Mouse (Mus musculus): ENCODE measurements at regions not wholly inside any gene's neighbourhood (a gene's known extent, or its start where the extent isn't known, plus 50 kb on each side); places are given as distances from the start of the nearest gene placed in this dataset.

GRCm38 (mm10) chr2:107869304-107869958, 579.0 kb downstream of the Kcna4 start:
- no peaks in the 10 kb centered on the region for H3K4me1 ChIP-seq (ENCODE audit: control insufficient read depth, insufficient read depth, low read length)
- no peak overlapping the region for H3K27ac ChIP-seq
- H3K4me3 ChIP-seq: no peak overlapping the region
- H3K9ac ChIP-seq (ENCODE audit: low read depth, low read length): no peak overlapping the region
- H3K36me3 ChIP-seq (ENCODE audit: control insufficient read depth, insufficient read depth, low read length): no peaks in the 10 kb centered on the region
- no peak for DNase-seq
- 36% methylated on average over 3 of the region's 3 CpGs for WGBS
- TF ChIP-seq CTCF (IDR thresholded peaks at IDR 0.05) (peak; percentile 79), EP300 (IDR thresholded peaks at IDR 0.05; ENCODE audit: insufficient read depth, low read depth, low read length) (no peak)
- no peaks in the 10 kb centered on the region for H3K27me3 ChIP-seq (ENCODE audit: control insufficient read depth, insufficient read depth, low read length)
- H3K79me2 ChIP-seq (replicated peaks; ENCODE audit: control insufficient read depth, insufficient read depth, low read length): no peaks in the 10 kb centered on the region
- intact Hi-C loops (cut with DNase I): loop anchor here (2.0 to 5.0 kb wide), 3 partner anchors 692 to 887 kb away; no protein-coding TSS in a partner anchor

- no peaks in the 10 kb centered on the region for H3K79me2 ChIP-seq (replicated peaks; ENCODE audit: control insufficient read depth, insufficient read depth, low read length)
- H3K36me3 ChIP-seq (ENCODE audit: control insufficient read depth, insufficient read depth, low read length): no peaks in the 10 kb centered on the region
- H3K27me3 ChIP-seq (ENCODE audit: control insufficient read depth, insufficient read depth, low read length): no peaks in the 10 kb centered on the region
- DNase-seq: no peak
- no peak overlapping the region for H3K4me3 ChIP-seq
- no peaks in the 10 kb centered on the region for H3K4me1 ChIP-seq (ENCODE audit: control insufficient read depth, insufficient read depth, low read length)
- no peak overlapping the region for H3K27ac ChIP-seq
- peak; percentile 67 for TF ChIP-seq CTCF (IDR thresholded peaks at IDR 0.05)
- no peak for TF ChIP-seq EP300 (IDR thresholded peaks at IDR 0.05; ENCODE audit: insufficient read depth, low read depth, low read length)
- WGBS: 26% methylated on average over 2 of the region's 2 CpGs
- intact Hi-C loops (cut with DNase I): loop anchor here (10.0 kb wide), 1 partner anchor 1525 kb away; no protein-coding TSS in a partner anchor
- no peak overlapping the region for H3K9ac ChIP-seq (ENCODE audit: low read depth, low read length)
Observed at GRCm38 (mm10) chr2:107879663-107880062, 589.2 kb downstream of the Kcna4 start.

GRCm38 (mm10) chr2:107886063-107886762, 595.8 kb downstream of the Kcna4 start:
- WGBS: 77% methylated on average over 3 of the region's 3 CpGs

GRCm38 (mm10) chr2:107888245-107888644, 597.8 kb downstream of the Kcna4 start:
- no peak overlapping the region for H3K9ac ChIP-seq (ENCODE audit: low read depth, low read length)
- intact Hi-C loops (cut with DNase I): no loop called here

More at GRCm38 (mm10) chr2:107886063-107886762, 595.8 kb downstream of the Kcna4 start:
- H3K4me1 ChIP-seq (ENCODE audit: control insufficient read depth, insufficient read depth, low read length): no peaks in the 10 kb centered on the region
- H3K79me2 ChIP-seq (replicated peaks; ENCODE audit: control insufficient read depth, insufficient read depth, low read length): no peaks in the 10 kb centered on the region
- H3K9ac ChIP-seq (ENCODE audit: low read depth, low read length): no peak overlapping the region
- no peaks in the 10 kb centered on the region for H3K27me3 ChIP-seq (ENCODE audit: control insufficient read depth, insufficient read depth, low read length)
- H3K36me3 ChIP-seq (ENCODE audit: control insufficient read depth, insufficient read depth, low read length): no peaks in the 10 kb centered on the region
- no peak for DNase-seq
- TF ChIP-seq CTCF (IDR thresholded peaks at IDR 0.05) (peak; percentile 51), EP300 (IDR thresholded peaks at IDR 0.05; ENCODE audit: insufficient read depth, low read depth, low read length) (no peak)
- no peak overlapping the region for H3K4me3 ChIP-seq
- intact Hi-C loops (cut with DNase I): no loop called here
- H3K27ac ChIP-seq: no peak overlapping the region

GRCm38 (mm10) chr2:107925116-107925515, 634.7 kb downstream of the Kcna4 start:
- no peak for DNase-seq
- WGBS: 85% methylated on average over 2 of the region's 2 CpGs
- H3K27me3 ChIP-seq (ENCODE audit: control insufficient read depth, insufficient read depth, low read length): no peaks in the 10 kb centered on the region
- no peak overlapping the region for H3K9ac ChIP-seq (ENCODE audit: low read depth, low read length)
- no peak overlapping the region for H3K4me3 ChIP-seq
- intact Hi-C loops (cut with DNase I): no loop called here
- no peaks in the 10 kb centered on the region for H3K79me2 ChIP-seq (replicated peaks; ENCODE audit: control insufficient read depth, insufficient read depth, low read length)
- TF ChIP-seq POLR2A (IDR thresholded peaks at IDR 0.05; ENCODE audit: insufficient read depth, low read depth, low read length): no peak
- TF ChIP-seq CTCF (IDR thresholded peaks at IDR 0.05): no peak
- no peaks in the 10 kb centered on the region for H3K4me1 ChIP-seq (ENCODE audit: control insufficient read depth, insufficient read depth, low read length)
- H3K36me3 ChIP-seq (ENCODE audit: control insufficient read depth, insufficient read depth, low read length): no peaks in the 10 kb centered on the region
- no peak overlapping the region for H3K27ac ChIP-seq

More at GRCm38 (mm10) chr2:107888245-107888644, 597.8 kb downstream of the Kcna4 start:
- DNase-seq: no peak
- no peaks in the 10 kb centered on the region for H3K4me1 ChIP-seq (ENCODE audit: control insufficient read depth, insufficient read depth, low read length)
- H3K27me3 ChIP-seq (ENCODE audit: control insufficient read depth, insufficient read depth, low read length): no peaks in the 10 kb centered on the region
- H3K79me2 ChIP-seq (replicated peaks; ENCODE audit: control insufficient read depth, insufficient read depth, low read length): no peaks in the 10 kb centered on the region
- H3K27ac ChIP-seq: no peak overlapping the region
- H3K4me3 ChIP-seq: no peak overlapping the region
- TF ChIP-seq POLR2A (IDR thresholded peaks at IDR 0.05; ENCODE audit: insufficient read depth, low read depth, low read length) (no peak), EP300 (IDR thresholded peaks at IDR 0.05; ENCODE audit: insufficient read depth, low read depth, low read length) (no peak), CTCF (IDR thresholded peaks at IDR 0.05) (no peak)
- no peaks in the 10 kb centered on the region for H3K36me3 ChIP-seq (ENCODE audit: control insufficient read depth, insufficient read depth, low read length)

- no peaks in the 10 kb centered on the region for H3K36me3 ChIP-seq (ENCODE audit: control insufficient read depth, insufficient read depth, low read length)
- no peak overlapping the region for H3K4me3 ChIP-seq
- no peak for TF ChIP-seq CTCF (IDR thresholded peaks at IDR 0.05)
- no peak for TF ChIP-seq POLR2A (IDR thresholded peaks at IDR 0.05; ENCODE audit: insufficient read depth, low read depth, low read length)
- no peak for TF ChIP-seq EP300 (IDR thresholded peaks at IDR 0.05; ENCODE audit: insufficient read depth, low read depth, low read length)
- no peak for DNase-seq
- no peaks in the 10 kb centered on the region for H3K27me3 ChIP-seq (ENCODE audit: control insufficient read depth, insufficient read depth, low read length)
- no peaks in the 10 kb centered on the region for H3K4me1 ChIP-seq (ENCODE audit: control insufficient read depth, insufficient read depth, low read length)
- intact Hi-C loops (cut with DNase I): no loop called here
- H3K27ac ChIP-seq: no peak overlapping the region
- H3K79me2 ChIP-seq (replicated peaks; ENCODE audit: control insufficient read depth, insufficient read depth, low read length): no peaks in the 10 kb centered on the region
- WGBS: 78% methylated on average over 1 of the region's 1 CpGs
- no peak overlapping the region for H3K9ac ChIP-seq (ENCODE audit: low read depth, low read length)
Observed at GRCm38 (mm10) chr2:107926606-107927005, 636.2 kb downstream of the Kcna4 start.

Data from heart, adult 2 months (tissue).